Mouse (Mus musculus) neural tube, embryonic 14.5 days (tissue): Measurements from ENCODE around the gene B4galnt3. TPM values are rescaled to one million over a fixed set of nuclear protein-coding genes. Genes with fewer than 3 reads are reported as not detected.
A peak's percentile ranks its signal among the peaks of the same experiment; 100 is the strongest.

Source experiments
- ATAC-seq: fragments of 200-750 bp; cut with Nextera tagmentation; 2 replicates; pipeline ENCODE4 v1.8.0; 2017; ENCODE audit warnings: low read depth, mild to moderate bottlenecking, moderate TSS enrichment, moderate library complexity
- H3K27ac ChIP-seq: fragments of 300-500 bp; sonication (generic); 2 replicates; pipeline ENCODE4 v1.5.1; 2014; ENCODE audit warnings: low read depth, mild to moderate bottlenecking, control low read depth, low read length, moderate library complexity, mixed read lengths
- H3K27me3 ChIP-seq: fragments of 300-500 bp; sonication (generic); 2 replicates; pipeline ENCODE4 v1.6.1; 2014; ENCODE audit warnings: low read length; ENCODE audit not compliant: control insufficient read depth, insufficient read depth
- H3K36me3 ChIP-seq: fragments of 300-500 bp; sonication (generic); 2 replicates; pipeline ENCODE4 v1.6.1; 2014; ENCODE audit warnings: low read length, mixed read lengths; ENCODE audit not compliant: control insufficient read depth, insufficient read depth
- H3K4me1 ChIP-seq: fragments of 300-500 bp; sonication (generic); 2 replicates; pipeline ENCODE4 v1.6.1; 2014; ENCODE audit warnings: low read length; ENCODE audit not compliant: control insufficient read depth, insufficient read depth
- H3K4me2 ChIP-seq: fragments of 300-500 bp; sonication (generic); 2 replicates; pipeline ENCODE4 v1.6.1; 2014; ENCODE audit warnings: mild to moderate bottlenecking, low read depth, low read length, control low read depth
- H3K4me3 ChIP-seq: fragments of 300-500 bp; sonication (generic); 2 replicates; pipeline ENCODE4 v1.5.1; 2014; ENCODE audit warnings: low read depth, low read length, control low read depth, mixed read lengths
- H3K9ac ChIP-seq: fragments of 300-500 bp; sonication (generic); replicated peaks from 2 replicates; pipeline ENCODE4 v1.6.1; 2014; ENCODE audit warnings: low read depth, mild to moderate bottlenecking, control low read depth, low read length, mixed read lengths
- H3K9me3 ChIP-seq: fragments of 300-500 bp; sonication (generic); 2 replicates; pipeline ENCODE4 v1.6.1; 2016; ENCODE audit warnings: low read length; ENCODE audit not compliant: control insufficient read depth
- WGBS: fragments of 180-500 bp; shearing (Covaris S2); extraction: QIAGEN DNeasy Blood & Tissue Kit; methylation state at CpG from one replicate; pipeline ENCODE4 v1.1.7; 2014; 5-methylcytosine and 5-hydroxymethylcytosine counted together
- polyA plus RNA-seq: library from polyadenylated mRNA; unstranded; fragments of >200 nt; fragmentation: Nextera tagmentation; extraction: Ambion mirVana; gene quantifications from 2 replicates; pipeline ENCODE4 v1.2.1, GENCODE M21; 2014

B4galnt3 gene
- polyA plus RNA-seq, 1 experiment from 2014 or later, result 0.09 TPM

DNA sequence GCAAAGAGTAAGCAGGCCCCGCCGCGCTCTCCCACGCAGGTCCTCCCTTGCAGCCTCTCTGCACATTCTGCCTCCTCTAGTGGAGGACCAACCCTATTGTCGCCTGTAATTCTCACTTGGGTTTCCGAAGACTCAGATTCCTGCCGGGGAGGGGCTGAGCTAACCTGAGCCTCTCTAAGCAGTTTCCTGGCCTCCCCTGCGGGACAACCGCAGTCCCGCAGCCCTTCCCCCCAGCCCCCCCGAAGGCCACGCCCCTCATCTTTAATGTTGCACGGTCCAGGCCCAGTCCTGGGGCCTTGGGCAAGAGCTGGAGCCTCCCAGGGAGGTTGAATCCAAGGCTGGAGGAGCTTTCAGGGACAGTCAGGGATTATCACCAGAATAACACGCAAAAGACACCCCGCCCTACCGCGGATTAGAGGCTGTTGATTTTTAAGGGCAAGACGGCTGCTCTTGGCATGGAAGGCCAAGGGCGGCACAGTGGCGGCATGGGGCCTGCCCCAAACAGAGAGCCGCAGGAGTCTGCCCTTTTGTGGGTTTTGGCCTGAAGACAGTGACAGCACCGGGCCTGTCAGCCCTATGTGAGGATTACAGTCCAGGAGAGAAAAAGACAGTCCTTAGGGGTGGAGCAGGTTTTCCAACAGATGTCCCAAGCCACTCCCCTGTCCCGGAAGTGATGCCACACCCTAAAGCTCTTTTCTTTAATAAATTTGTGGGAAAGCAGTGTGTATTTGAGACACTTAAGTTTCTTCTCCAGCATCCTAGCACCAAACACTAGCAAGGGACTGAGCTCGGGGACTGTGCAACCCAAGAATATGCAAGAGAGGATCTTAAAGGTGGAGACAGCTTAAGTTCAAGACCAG lies 105.8 kb downstream of the B4galnt3 start:
- H3K9ac ChIP-seq, result no peak overlapping the region
- H3K27ac ChIP-seq, result no peak overlapping the region
- H3K4me3 ChIP-seq, result no peak overlapping the region
- H3K4me1 ChIP-seq, result no peaks in the 10 kb centered on the region
- no peaks in the 10 kb centered on the region for H3K27me3 ChIP-seq
- WGBS, result 24% methylated on average over 24 of the region's 24 CpGs
- H3K36me3 ChIP-seq, result no peaks in the 10 kb centered on the region
- no peak overlapping the region; the same call in 1 of the 2 replicates for H3K4me2 ChIP-seq
- no peaks in the 10 kb centered on the region for H3K9me3 ChIP-seq
- peak; percentile 42; the same call in 1 of the 2 replicates for ATAC-seq

- H3K4me2 ChIP-seq, result peak overlapping the region; percentile 15; the same call in 1 of the 2 replicates
- H3K9me3 ChIP-seq, result no peaks in the 10 kb centered on the region
- H3K36me3 ChIP-seq, result no peaks in the 10 kb centered on the region
- H3K27ac ChIP-seq, result no peak overlapping the region
- no peaks in the 10 kb centered on the region for H3K27me3 ChIP-seq
- no peak overlapping the region for H3K9ac ChIP-seq
- ATAC-seq, result no peak
- 15% methylated on average over 18 of the region's 18 CpGs for WGBS
- H3K4me3 ChIP-seq, result no peak overlapping the region
- no peaks in the 10 kb centered on the region for H3K4me1 ChIP-seq
These were observed 106.7 kb downstream of the B4galnt3 start for GRCm38 (mm10) chr6:120187587-120188176.

GRCm38 (mm10) chr6:120186594-120186993 lies 107.8 kb downstream of the B4galnt3 start:
- ATAC-seq, result no peak
- Histone ChIP-seq H3K27ac (no peak overlapping the region), H3K9me3 (no peaks in the 10 kb centered on the region), H3K36me3 (no peaks in the 10 kb centered on the region), H3K4me1 (no peaks in the 10 kb centered on the region), H3K4me2 (no peak overlapping the region), H3K9ac (no peak overlapping the region), H3K27me3 (no peaks in the 10 kb centered on the region), H3K4me3 (no peak overlapping the region)
- WGBS, result 70% methylated on average over 3 of the region's 3 CpGs

DNA sequence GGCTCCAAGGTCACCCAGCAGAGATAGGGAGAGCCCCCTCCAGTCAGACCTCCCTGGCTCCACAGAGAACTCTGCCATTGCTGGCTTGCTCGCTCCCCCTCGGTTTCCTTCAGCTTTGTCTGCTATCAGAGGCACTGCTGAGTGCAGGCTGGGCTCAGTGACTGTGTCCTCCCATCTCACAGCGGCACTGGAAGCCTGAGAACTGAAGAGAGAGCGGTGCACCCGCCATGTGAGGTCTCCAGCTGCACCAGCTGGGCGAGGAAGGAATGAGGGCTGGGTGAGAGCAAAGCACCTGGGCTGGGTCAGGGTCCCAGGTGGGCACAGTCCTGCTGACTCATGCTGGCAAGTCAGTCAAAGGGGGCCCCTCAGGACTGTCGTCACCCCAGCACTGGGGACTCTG lies 108.6 kb downstream of the B4galnt3 start:
- no peak overlapping the region for H3K4me2 ChIP-seq
- H3K36me3 ChIP-seq, result no peaks in the 10 kb centered on the region
- no peaks in the 10 kb centered on the region for H3K9me3 ChIP-seq
- H3K4me3 ChIP-seq, result no peak overlapping the region
- no peaks in the 10 kb centered on the region for H3K27me3 ChIP-seq
- H3K27ac ChIP-seq, result no peak overlapping the region
- no peak overlapping the region for H3K9ac ChIP-seq
- WGBS, result 61% methylated on average over 7 of the region's 7 CpGs
- ATAC-seq, result no peak
- no peaks in the 10 kb centered on the region for H3K4me1 ChIP-seq

DNA sequence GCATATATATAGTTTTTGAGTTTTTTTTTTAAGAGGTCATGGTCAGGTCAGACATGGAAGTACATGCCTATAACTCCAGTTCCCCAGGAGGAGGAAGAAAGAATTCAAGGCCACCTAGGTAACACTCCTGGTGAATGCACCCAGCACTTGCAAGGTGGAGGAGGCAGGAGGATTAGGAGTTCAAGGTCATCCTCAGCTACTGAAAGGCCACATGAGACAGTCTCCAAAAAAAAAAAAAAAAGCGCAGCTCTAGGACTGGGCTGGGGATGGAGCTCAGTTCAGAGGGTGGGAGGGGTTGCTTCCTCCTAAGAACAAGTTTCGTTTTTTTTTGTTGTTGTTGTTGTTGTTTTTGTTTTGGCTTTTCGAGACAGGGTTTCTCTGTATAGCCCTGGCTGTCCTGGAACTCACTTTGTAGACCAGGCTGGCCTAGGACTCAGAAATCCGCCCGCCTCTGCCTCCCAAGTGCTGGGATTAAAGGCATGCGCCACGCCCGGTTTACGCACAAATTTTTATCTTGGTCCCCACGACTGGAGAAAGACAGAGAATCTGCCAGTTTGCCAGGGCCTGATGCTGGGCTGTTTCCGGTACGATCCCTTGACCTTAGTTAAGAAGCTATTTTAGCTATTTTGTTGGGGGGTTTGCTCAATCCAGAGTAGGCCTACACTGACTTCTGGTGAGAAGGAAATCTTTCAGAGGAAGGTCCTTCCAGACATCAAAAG lies 109.2 kb downstream of the B4galnt3 start:
- ATAC-seq, result no peak
- no peaks in the 10 kb centered on the region for H3K27me3 ChIP-seq
- no peaks in the 10 kb centered on the region for H3K9me3 ChIP-seq
- no peaks in the 10 kb centered on the region for H3K4me1 ChIP-seq
- no peak overlapping the region for H3K27ac ChIP-seq
- no peak overlapping the region for H3K4me3 ChIP-seq
- no peak overlapping the region for H3K9ac ChIP-seq
- no peak overlapping the region for H3K4me2 ChIP-seq
- H3K36me3 ChIP-seq, result no peaks in the 10 kb centered on the region
- 89% methylated on average over 12 of the region's 12 CpGs for WGBS

DNA sequence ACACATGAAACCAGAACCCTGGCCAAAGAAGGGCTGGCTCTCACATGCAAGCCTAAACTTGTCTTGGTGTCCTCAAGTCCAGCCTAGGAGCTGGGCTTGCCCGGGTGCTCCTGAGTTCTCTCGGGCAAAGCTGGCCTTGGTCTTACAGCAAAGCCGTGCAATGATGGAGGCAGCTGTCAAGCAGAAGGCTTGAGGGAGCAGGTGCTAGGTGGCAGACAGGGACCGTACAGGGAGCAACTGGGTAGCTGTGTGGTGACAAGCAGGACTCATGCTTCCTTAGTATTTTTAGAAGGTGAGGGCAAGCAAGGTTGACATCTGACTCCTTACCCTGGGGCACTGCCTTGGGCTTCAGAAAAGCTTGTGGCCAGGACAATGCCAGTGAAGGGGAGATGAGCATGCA lies 110.6 kb downstream of the B4galnt3 start:
- Histone ChIP-seq H3K27me3 (no peaks in the 10 kb centered on the region), H3K4me3 (no peak overlapping the region), H3K4me2 (no peak overlapping the region), H3K4me1 (no peaks in the 10 kb centered on the region), H3K9ac (no peak overlapping the region), H3K27ac (no peak overlapping the region), H3K9me3 (no peaks in the 10 kb centered on the region), H3K36me3 (no peaks in the 10 kb centered on the region)
- ATAC-seq, result no peak
- WGBS, result 90% methylated on average over 4 of the region's 4 CpGs

GRCm38 (mm10) chr6:120182160-120182559 lies 112.2 kb downstream of the B4galnt3 start:
- Histone ChIP-seq H3K27me3 (no peaks in the 10 kb centered on the region), H3K36me3 (no peaks in the 10 kb centered on the region), H3K9me3 (no peaks in the 10 kb centered on the region), H3K4me2 (no peak overlapping the region), H3K9ac (no peak overlapping the region), H3K27ac (no peak overlapping the region), H3K4me3 (no peak overlapping the region), H3K4me1 (no peaks in the 10 kb centered on the region)
- no peak for ATAC-seq
- 78% methylated on average over 5 of the region's 5 CpGs for WGBS

GRCm38 (mm10) chr6:120180492-120180891 lies 113.9 kb downstream of the B4galnt3 start:
- Histone ChIP-seq H3K4me2 (no peak overlapping the region), H3K27me3 (no peaks in the 10 kb centered on the region), H3K36me3 (no peaks in the 10 kb centered on the region), H3K9me3 (no peaks in the 10 kb centered on the region), H3K4me3 (no peak overlapping the region), H3K9ac (no peak overlapping the region), H3K4me1 (no peaks in the 10 kb centered on the region), H3K27ac (no peak overlapping the region)
- 73% methylated on average over 4 of the region's 4 CpGs for WGBS
- ATAC-seq, result no peak

DNA sequence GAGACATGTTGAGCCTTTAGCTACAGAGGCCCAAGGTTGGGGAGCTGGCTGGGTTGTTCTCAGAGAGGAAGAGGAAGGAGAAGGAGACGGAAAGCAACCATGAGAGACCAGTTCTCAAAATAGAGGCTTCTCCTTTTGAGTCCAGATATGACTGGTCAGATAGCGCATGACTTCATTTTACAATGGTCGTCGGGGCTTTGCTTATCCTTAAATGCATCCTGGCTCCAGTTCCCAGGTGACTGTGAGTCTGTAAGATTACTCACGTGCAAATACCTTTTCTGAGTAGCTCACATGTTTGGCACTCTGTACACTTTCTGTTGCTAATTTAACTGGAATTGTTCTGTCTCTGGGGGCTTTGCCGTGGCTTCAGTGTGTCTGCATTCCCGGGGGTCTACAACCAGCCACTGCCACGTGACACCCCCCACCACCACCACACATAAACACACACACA lies 114.6 kb downstream of the B4galnt3 start:
- 88% methylated on average over 8 of the region's 8 CpGs for WGBS
- ATAC-seq, result no peak
- H3K9ac ChIP-seq, result no peak overlapping the region
- no peaks in the 10 kb centered on the region for H3K27me3 ChIP-seq
- H3K4me3 ChIP-seq, result no peak overlapping the region
- H3K4me2 ChIP-seq, result no peak overlapping the region
- no peaks in the 10 kb centered on the region for H3K9me3 ChIP-seq
- H3K36me3 ChIP-seq, result no peaks in the 10 kb centered on the region
- H3K27ac ChIP-seq, result no peak overlapping the region
- no peaks in the 10 kb centered on the region for H3K4me1 ChIP-seq
